Mouse (Mus musculus): ENCODE data around the gene Dgkk. TPM values are rescaled to one million over a fixed set of nuclear protein-coding genes. Genes with fewer than 3 reads are reported as not detected.
A peak's percentile ranks its signal among the peaks of the same experiment; 100 is the strongest.
"Not testable (repeated sequence)": the region's sequence is repeated elsewhere in the genome, so short reads cannot be mapped to it uniquely, and the experiment has no call there.

Dgkk gene
- polyA plus RNA-seq (2016; fragmentation: Nextera tagmentation; extraction: Ambion mirVana): 0.46 and 0.51 TPM in 2 replicates

- H3K9ac ChIP-seq; ATAC-seq (ENCODE audit: insufficient number of reproducible peaks, insufficient read depth, low FRiP score, low TSS enrichment); H3K4me1 ChIP-seq; H3K9me3 ChIP-seq; H3K36me3 ChIP-seq; H3K27ac ChIP-seq: not testable (repeated sequence)
- H3K4me2 ChIP-seq (replicated peaks): peak within 1 kb of the TSS; percentile 55
- H3K27me3 ChIP-seq: peaks cover 17% of the 10 kb centered on the region
- H3K4me3 ChIP-seq: peak within 1 kb of the TSS; percentile 31
- 31% methylated on average over 21 of the region's 30 CpGs for WGBS
Observed at GRCm38 (mm10) chrX:6779006-6779405, at the start of gene Dgkk. TSS of gene Dgkk (plus strand) at chrX:6779306.

- Histone ChIP-seq H3K4me1 (no peaks in the 10 kb centered on the region), H3K36me3 (no peaks in the 10 kb centered on the region), H3K9me3 (no peaks in the 10 kb centered on the region), H3K4me3 (no peak overlapping the region), H3K27me3 (no peaks in the 10 kb centered on the region), H3K4me2 (replicated peaks) (no peak overlapping the region), H3K9ac (no peak overlapping the region), H3K27ac (no peak overlapping the region)
- 53% methylated on average over 3 of the region's 3 CpGs for WGBS
- ATAC-seq (ENCODE audit: insufficient number of reproducible peaks, insufficient read depth, low FRiP score, low TSS enrichment): no peak
Observed at GRCm38 (mm10) chrX:6733998-6734397, 45.1 kb upstream of the Dgkk start.

GRCm38 (mm10) chrX:6750714-6751113 lies 28.4 kb upstream of the Dgkk start:
- Histone ChIP-seq H3K4me2 (replicated peaks) (no peak overlapping the region), H3K27ac (no peak overlapping the region), H3K9me3 (no peaks in the 10 kb centered on the region), H3K9ac (no peak overlapping the region), H3K4me1 (no peaks in the 10 kb centered on the region), H3K36me3 (no peaks in the 10 kb centered on the region), H3K4me3 (no peak overlapping the region), H3K27me3 (no peaks in the 10 kb centered on the region)
- no peak for ATAC-seq (ENCODE audit: insufficient number of reproducible peaks, insufficient read depth, low FRiP score, low TSS enrichment)
- WGBS: 63% methylated on average over 1 of the region's 1 CpGs

- Histone ChIP-seq H3K9me3 (no peaks in the 10 kb centered on the region), H3K27me3 (no peaks in the 10 kb centered on the region), H3K36me3 (no peaks in the 10 kb centered on the region), H3K9ac (no peak overlapping the region), H3K4me3 (no peak overlapping the region), H3K27ac (no peak overlapping the region), H3K4me2 (replicated peaks) (no peak overlapping the region), H3K4me1 (no peaks in the 10 kb centered on the region)
- ATAC-seq (ENCODE audit: insufficient number of reproducible peaks, insufficient read depth, low FRiP score, low TSS enrichment): no peak
- WGBS: 47% methylated on average over 6 of the region's 6 CpGs
Observed at GRCm38 (mm10) chrX:6751549-6752047, 27.5 kb upstream of the Dgkk start.

GRCm38 (mm10) chrX:6777489-6778249 lies 1.4 kb upstream of the Dgkk start:
- H3K9ac ChIP-seq: no peak overlapping the region
- H3K4me3 ChIP-seq: peak overlapping the region; percentile 31; the same call in 1 of the 2 replicates
- no peak overlapping the region for H3K27ac ChIP-seq
- H3K9me3 ChIP-seq: no peaks in the 10 kb centered on the region
- ATAC-seq (ENCODE audit: insufficient number of reproducible peaks, insufficient read depth, low FRiP score, low TSS enrichment): no peak
- WGBS: 21% methylated on average over 13 of the region's 13 CpGs
- no peaks in the 10 kb centered on the region for H3K36me3 ChIP-seq
- peaks cover 17% of the 10 kb centered on the region for H3K27me3 ChIP-seq
- H3K4me1 ChIP-seq: no peaks in the 10 kb centered on the region
- H3K4me2 ChIP-seq (replicated peaks): peak overlapping the region; percentile 55

GRCm38 (mm10) chrX:6778250-6778637 lies 862 bp upstream of the Dgkk start:
- ATAC-seq (ENCODE audit: insufficient number of reproducible peaks, insufficient read depth, low FRiP score, low TSS enrichment): peak; percentile 79; the same call in 1 of the 2 replicates
- Histone ChIP-seq H3K4me1 (no peaks in the 10 kb centered on the region), H3K36me3 (no peaks in the 10 kb centered on the region), H3K27me3 (peaks cover 17% of the 10 kb centered on the region), H3K9ac (no peak overlapping the region), H3K4me2 (replicated peaks) (peak overlapping the region; percentile 55), H3K4me3 (peak overlapping the region; percentile 31), H3K27ac (no peak overlapping the region), H3K9me3 (no peaks in the 10 kb centered on the region)
- 20% methylated on average over 23 of the region's 24 CpGs for WGBS

GRCm38 (mm10) chrX:6779969-6780539 lies 948 bp downstream of the Dgkk start:
- Histone ChIP-seq H3K9ac (no peak overlapping the region), H3K4me1 (no peaks in the 10 kb centered on the region), H3K27me3 (peaks cover 17% of the 10 kb centered on the region), H3K4me2 (replicated peaks) (peak overlapping the region; percentile 22; the same call in 1 of the 2 replicates), H3K4me3 (peak overlapping the region; percentile 16; the same call in 1 of the 2 replicates), H3K36me3 (no peaks in the 10 kb centered on the region), H3K27ac (no peak overlapping the region), H3K9me3 (no peaks in the 10 kb centered on the region)
- ATAC-seq (ENCODE audit: insufficient number of reproducible peaks, insufficient read depth, low FRiP score, low TSS enrichment): no peak
- WGBS: 13% methylated on average over 16 of the region's 16 CpGs

- H3K4me1 ChIP-seq: no peaks in the 10 kb centered on the region
- no peak overlapping the region for H3K4me3 ChIP-seq
- H3K4me2 ChIP-seq (replicated peaks): no peak overlapping the region
- 47% methylated on average over 2 of the region's 2 CpGs for WGBS
- no peaks in the 10 kb centered on the region for H3K27me3 ChIP-seq
- H3K9me3 ChIP-seq: no peaks in the 10 kb centered on the region
- H3K9ac ChIP-seq: no peak overlapping the region
- no peaks in the 10 kb centered on the region for H3K36me3 ChIP-seq
- no peak for ATAC-seq (ENCODE audit: insufficient number of reproducible peaks, insufficient read depth, low FRiP score, low TSS enrichment)
- H3K27ac ChIP-seq: no peak overlapping the region
Observed at GRCm38 (mm10) chrX:6832553-6832952, 53.4 kb downstream of the Dgkk start.

GRCm38 (mm10) chrX:6853466-6853865 lies 74.4 kb downstream of the Dgkk start:
- WGBS: 72% methylated on average over 3 of the region's 3 CpGs
- Histone ChIP-seq H3K27ac (no peak overlapping the region), H3K27me3 (no peaks in the 10 kb centered on the region), H3K4me2 (replicated peaks) (no peak overlapping the region), H3K9me3 (no peaks in the 10 kb centered on the region), H3K36me3 (no peaks in the 10 kb centered on the region), H3K9ac (no peak overlapping the region), H3K4me1 (no peaks in the 10 kb centered on the region), H3K4me3 (no peak overlapping the region)
- ATAC-seq (ENCODE audit: insufficient number of reproducible peaks, insufficient read depth, low FRiP score, low TSS enrichment): no peak

GRCm38 (mm10) chrX:6854136-6854535 lies 75.0 kb downstream of the Dgkk start:
- no peak for ATAC-seq (ENCODE audit: insufficient number of reproducible peaks, insufficient read depth, low FRiP score, low TSS enrichment)
- no peaks in the 10 kb centered on the region for H3K36me3 ChIP-seq
- WGBS: 84% methylated on average over 5 of the region's 5 CpGs
- no peak overlapping the region for H3K27ac ChIP-seq
- no peak overlapping the region for H3K4me3 ChIP-seq
- no peaks in the 10 kb centered on the region for H3K9me3 ChIP-seq
- no peaks in the 10 kb centered on the region for H3K27me3 ChIP-seq
- H3K4me1 ChIP-seq: no peaks in the 10 kb centered on the region
- no peak overlapping the region for H3K4me2 ChIP-seq (replicated peaks)
- no peak overlapping the region for H3K9ac ChIP-seq

- Histone ChIP-seq H3K4me2 (replicated peaks) (no peak overlapping the region), H3K4me3 (no peak overlapping the region), H3K27me3 (no peaks in the 10 kb centered on the region), H3K9me3 (no peaks in the 10 kb centered on the region), H3K4me1 (no peaks in the 10 kb centered on the region), H3K9ac (no peak overlapping the region), H3K36me3 (no peaks in the 10 kb centered on the region), H3K27ac (no peak overlapping the region)
- WGBS: 29% methylated on average over 5 of the region's 5 CpGs
- no peak for ATAC-seq (ENCODE audit: insufficient number of reproducible peaks, insufficient read depth, low FRiP score, low TSS enrichment)
Observed at GRCm38 (mm10) chrX:6893933-6894332, 114.8 kb downstream of the Dgkk start.

- Histone ChIP-seq H3K9ac (no peak overlapping the region), H3K4me3 (no peak overlapping the region), H3K4me1 (no peaks in the 10 kb centered on the region), H3K4me2 (replicated peaks) (no peak overlapping the region), H3K36me3 (no peaks in the 10 kb centered on the region), H3K27me3 (no peaks in the 10 kb centered on the region), H3K27ac (no peak overlapping the region), H3K9me3 (no peaks in the 10 kb centered on the region)
- no peak for ATAC-seq (ENCODE audit: insufficient number of reproducible peaks, insufficient read depth, low FRiP score, low TSS enrichment)
- 87% methylated on average over 2 of the region's 2 CpGs for WGBS
Observed at GRCm38 (mm10) chrX:6911047-6911446, 131.9 kb downstream of the Dgkk start.

Data from embryonic facial prominence, embryonic 12.5 days (tissue).